Mouse (Mus musculus) bone marrow macrophage, adult 2 months (primary cell): ENCODE measurements around the gene Arrdc3.

Experiments
- CTCF ChIP-seq: IDR thresholded peaks from 2 replicates; pipeline ENCODE4 v1.5.1; 2012; ENCODE audit warnings: low read depth, mild to moderate bottlenecking, low read length, moderate library complexity
- POLR2A ChIP-seq: IDR thresholded peaks from 2 replicates; pipeline ENCODE4 v1.6.1; 2012; ENCODE audit warnings: mild to moderate bottlenecking, low read depth, low read length, borderline replicate concordance

DNA sequence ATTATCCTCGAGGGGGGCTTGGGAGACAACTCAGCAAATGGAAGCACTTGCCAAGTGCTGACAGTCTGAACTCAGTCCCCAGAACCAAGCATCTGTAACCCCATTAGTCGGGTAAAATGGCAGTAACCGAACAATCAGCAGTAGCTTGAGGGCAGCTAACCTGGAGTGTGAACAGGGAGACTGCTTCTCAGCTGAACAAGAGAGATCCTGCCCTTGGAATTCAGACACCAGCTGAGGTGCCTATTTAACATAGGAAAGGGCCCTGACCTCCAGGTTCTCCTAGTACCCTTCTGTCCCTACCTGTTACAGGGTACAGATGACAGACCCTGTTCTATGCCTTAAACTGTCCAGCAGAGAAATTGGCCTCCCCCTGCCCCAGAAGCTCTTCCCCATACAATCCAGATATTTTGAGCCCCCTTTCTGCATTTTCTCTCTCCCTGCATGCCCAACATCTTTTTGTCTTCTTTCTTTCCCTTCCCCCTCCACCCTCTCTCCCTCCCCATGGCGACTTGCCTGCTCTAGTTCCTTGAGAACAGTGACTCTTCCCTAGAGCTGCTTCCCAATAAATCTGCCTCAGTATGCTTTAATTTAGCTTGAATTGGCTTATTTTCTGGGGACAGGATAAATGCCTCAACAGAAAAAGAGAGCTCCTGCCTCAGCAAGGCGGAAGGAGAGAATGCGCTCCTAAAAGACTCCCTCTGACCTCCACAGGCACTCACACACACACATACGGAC lies 38.6 kb downstream of the Arrdc3 start:
- no peak for TF ChIP-seq CTCF
- TF ChIP-seq POLR2A: no peak
